ENCODE assay signal across 23 mouse cellular contexts in the genomic region with DNA sequence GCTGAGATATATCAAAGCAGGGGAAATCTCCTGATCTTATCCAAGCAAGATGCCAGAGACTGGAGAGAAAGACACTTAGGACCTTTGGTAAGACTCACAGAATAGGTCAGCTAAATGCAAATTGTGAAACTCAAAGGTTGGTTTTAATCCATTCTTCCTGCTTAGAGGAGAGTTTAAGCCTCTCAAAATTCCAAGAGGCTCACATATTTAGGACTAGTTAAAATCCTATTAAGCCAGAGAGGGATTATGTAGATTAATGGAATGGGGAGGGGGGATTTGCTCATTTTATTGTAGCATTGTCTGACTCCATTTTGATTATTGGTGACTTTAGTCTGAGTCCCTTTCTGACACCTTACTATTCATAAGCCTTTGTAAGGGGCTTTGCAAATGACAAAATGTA.
"Had no signal": no experiment of that assay in that cellular context is flagged by ENCODE, and none has a peak within 500 bp of the region (broad histone marks: within the 10 kb centered on the region; RNA-seq: fewer than 3 reads in every experiment).

No protein-coding gene starts in this region.

- H3K27me3 ChIP-seq: limb, embryonic 12.5 days; limb, embryonic 15.5 days; megakaryocyte, embryonic 14.5 days; neural tube, embryonic 12.5 days; neural tube, embryonic 15.5 days; stomach, embryonic 15.5 days had no signal

- H3K9me3 ChIP-seq: limb, embryonic 12.5 days; limb, embryonic 15.5 days; neural tube, embryonic 12.5 days; neural tube, embryonic 15.5 days; stomach, embryonic 15.5 days had no signal

- ATAC-seq: inflammation-experienced regulatory T-cells, adult 6 months; intestine, embryonic 16.5 days; liver, postnatal 0 days; lung, postnatal 0 days had no signal

- H3K36me3 ChIP-seq: limb, embryonic 12.5 days; limb, embryonic 15.5 days; neural tube, embryonic 12.5 days; neural tube, embryonic 15.5 days; stomach, embryonic 15.5 days had no signal

- H3K4me2 ChIP-seq: limb, embryonic 12.5 days; limb, embryonic 15.5 days; liver, embryonic 11.5 days; lung, embryonic 14.5 days; neural tube, embryonic 12.5 days; neural tube, embryonic 15.5 days; stomach, embryonic 15.5 days had no signal

- H3K27ac ChIP-seq: limb, embryonic 12.5 days; limb, embryonic 15.5 days; liver, embryonic 14.5 days; neural tube, embryonic 12.5 days; neural tube, embryonic 15.5 days; stomach, embryonic 15.5 days had no signal

- H3K9ac ChIP-seq: limb, embryonic 12.5 days; limb, embryonic 15.5 days; liver, embryonic 14.5 days; liver, postnatal 0 days; lung, embryonic 14.5 days; neural tube, embryonic 12.5 days; neural tube, embryonic 15.5 days; stomach, embryonic 15.5 days had no signal

- H3K4me1 ChIP-seq: limb, embryonic 12.5 days; limb, embryonic 15.5 days; megakaryocyte, embryonic 14.5 days; neural tube, embryonic 12.5 days; neural tube, embryonic 15.5 days; stomach, embryonic 15.5 days had no signal

- H3K4me3 ChIP-seq: limb, embryonic 12.5 days; limb, embryonic 15.5 days; megakaryocyte, embryonic 14.5 days; neural tube, embryonic 12.5 days; neural tube, embryonic 15.5 days; stomach, embryonic 15.5 days had no signal

- DNase-seq: kidney, adult 18-20 months; kidney, adult 9 months; kidney, postnatal 14 days; kidney, postnatal 4 days; left cerebral cortex, postnatal 4 days; liver, postnatal 0 days; lung, embryonic 14.5 days; lung, postnatal 36 days; right cerebral cortex, adult 18-20 months; right cerebral cortex, postnatal 14 days; spleen, adult 18-20 months; thymus, postnatal 25 days had no signal
